Mouse (Mus musculus) liver, embryonic 11.5 days (tissue): Measurements from ENCODE around the gene Usp17lb. TPM values are rescaled to one million over a fixed set of nuclear protein-coding genes. Genes with fewer than 3 reads are reported as not detected.
"Not testable (repeated sequence)": the region's sequence is repeated elsewhere in the genome, so short reads cannot be mapped to it uniquely, and the experiment has no call there.

ENCODE experiments used
- ATAC-seq: fragments of 200-750 bp; cut with Nextera tagmentation; replicated peaks from 2 replicates; pipeline ENCODE4 v1.8.0; 2017; ENCODE audit warnings: moderate number of reproducible peaks, mild to moderate bottlenecking, moderate TSS enrichment, moderate library complexity; ENCODE audit not compliant: low FRiP score
- DNase-seq: peaks from one replicate; pipeline ENCODE4 v3.0.0-alpha.2; 2017; ENCODE audit warnings: low spot score
- H3K27ac ChIP-seq: fragments of 300-500 bp; sonication (generic); 2 replicates; pipeline ENCODE4 v1.5.1; 2014; ENCODE audit warnings: mild to moderate bottlenecking, low read depth, low read length, control low read depth
- H3K27me3 ChIP-seq: fragments of 300-500 bp; sonication (generic); replicated peaks from 2 replicates; pipeline ENCODE4 v1.6.1; 2014; ENCODE audit warnings: low read length, mixed read lengths; ENCODE audit not compliant: control insufficient read depth, insufficient read depth
- H3K36me3 ChIP-seq: fragments of 300-500 bp; sonication (generic); 2 replicates; pipeline ENCODE4 v1.6.1; 2014; ENCODE audit warnings: mild to moderate bottlenecking, low read length, moderate library complexity, mixed read lengths; ENCODE audit not compliant: control insufficient read depth, insufficient read depth
- H3K4me1 ChIP-seq: fragments of 300-500 bp; sonication (generic); replicated peaks from 2 replicates; pipeline ENCODE4 v1.6.1; 2014; ENCODE audit warnings: low read length, mixed read lengths; ENCODE audit not compliant: control insufficient read depth, insufficient read depth
- H3K4me2 ChIP-seq: fragments of 300-500 bp; sonication (generic); 2 replicates; pipeline ENCODE4 v1.6.1; 2014; ENCODE audit warnings: mild to moderate bottlenecking, control low read depth, moderate library complexity
- H3K4me3 ChIP-seq: fragments of 300-500 bp; sonication (generic); 2 replicates; pipeline ENCODE4 v1.5.1; 2014; ENCODE audit warnings: low read depth, low read length, control low read depth
- H3K9ac ChIP-seq: fragments of 300-500 bp; sonication (generic); 2 replicates; pipeline ENCODE4 v1.6.1; 2014; ENCODE audit warnings: low read depth, low read length, control low read depth
- H3K9me3 ChIP-seq: fragments of 300-500 bp; sonication (generic); 2 replicates; pipeline ENCODE4 v1.6.1; 2016; ENCODE audit warnings: low read length, inconsistent platforms, mixed read lengths; ENCODE audit not compliant: control insufficient read depth
- WGBS: fragments of 180-500 bp; shearing (Covaris S2); extraction: QIAGEN DNeasy Blood & Tissue Kit; methylation state at CpG from one replicate; pipeline ENCODE4 v1.1.7; 2014; 5-methylcytosine and 5-hydroxymethylcytosine counted together
- polyA plus RNA-seq: library from polyadenylated mRNA; unstranded; fragments of >200 nt; fragmentation: Nextera tagmentation; extraction: Ambion mirVana; gene quantifications from 2 replicates; pipeline ENCODE4 v1.2.1, GENCODE M21; 2014

Usp17lb gene
- polyA plus RNA-seq = not detected in 2 replicates

DNA sequence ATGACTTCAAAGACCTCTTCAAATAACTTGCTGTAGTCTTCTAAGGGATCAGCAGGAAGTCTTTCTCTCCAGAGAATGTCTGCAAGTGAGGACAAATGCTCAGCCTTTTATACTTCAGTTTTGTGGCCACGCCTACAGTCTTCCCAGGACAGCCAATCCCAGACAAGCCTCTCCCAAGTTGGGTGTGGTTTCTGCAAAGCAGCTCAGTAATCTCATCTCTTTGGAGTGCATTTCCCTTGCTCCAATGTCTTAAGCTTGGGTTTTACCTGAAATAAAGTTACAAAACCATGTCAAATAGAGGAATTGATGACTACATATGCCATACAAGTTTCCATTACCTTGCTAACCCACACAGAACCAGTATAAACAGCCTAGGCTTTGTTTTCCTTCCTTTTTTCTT lies at the start of gene Usp17lb:
Usp17lb (minus strand) TSS at position 101 of the 400 bp plus-strand sequence.
- no peaks in the 10 kb centered on the region for H3K4me1 ChIP-seq
- no peak within 1 kb of the TSS for H3K4me3 ChIP-seq
- WGBS = 63% methylated on average over 1 of the region's 1 CpGs
- no peaks in the 10 kb centered on the region for H3K9me3 ChIP-seq
- ATAC-seq = no peak
- no peak within 1 kb of the TSS for H3K4me2 ChIP-seq
- DNase-seq = no peak
- H3K27me3 ChIP-seq = no peaks in the 10 kb centered on the region
- H3K27ac ChIP-seq = no peak within 1 kb of the TSS
- no peaks in the 10 kb centered on the region for H3K36me3 ChIP-seq
- no peak within 1 kb of the TSS for H3K9ac ChIP-seq

DNA sequence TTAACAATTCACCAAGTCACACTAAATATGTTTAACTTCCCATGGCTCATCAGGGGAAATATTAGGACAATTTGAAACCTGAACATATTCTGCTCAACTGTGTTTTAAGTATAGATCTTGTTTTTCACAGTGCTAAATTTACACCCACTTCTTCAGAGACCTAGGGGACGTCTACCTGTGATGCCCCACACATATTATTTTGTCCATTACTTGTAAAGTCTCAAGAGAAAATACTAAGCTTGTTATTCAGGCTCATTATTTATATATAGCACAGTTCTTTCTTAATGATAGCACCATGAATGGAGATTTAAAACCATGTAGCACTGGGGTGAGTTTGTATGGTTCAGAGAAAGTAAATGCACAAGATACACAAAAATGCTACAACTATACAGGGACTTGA lies 35.3 kb upstream of the Usp17lb start, which contains the start of gene Olfr665:
Olfr665 (plus strand) TSS at position 301 of the 400 bp plus-strand sequence.
- DNase-seq (no peak), ATAC-seq (no peak)
- H3K27me3 ChIP-seq = no peaks in the 10 kb centered on the region
- WGBS = 32% methylated on average over 1 of the region's 1 CpGs
- no peak within 1 kb of the TSS for H3K4me3 ChIP-seq
- no peak within 1 kb of the TSS for H3K27ac ChIP-seq
- no peak within 1 kb of the TSS for H3K9ac ChIP-seq
- no peaks in the 10 kb centered on the region for H3K36me3 ChIP-seq
- H3K9me3 ChIP-seq = no peaks in the 10 kb centered on the region
- no peak within 1 kb of the TSS for H3K4me2 ChIP-seq
- no peaks in the 10 kb centered on the region for H3K4me1 ChIP-seq

DNA sequence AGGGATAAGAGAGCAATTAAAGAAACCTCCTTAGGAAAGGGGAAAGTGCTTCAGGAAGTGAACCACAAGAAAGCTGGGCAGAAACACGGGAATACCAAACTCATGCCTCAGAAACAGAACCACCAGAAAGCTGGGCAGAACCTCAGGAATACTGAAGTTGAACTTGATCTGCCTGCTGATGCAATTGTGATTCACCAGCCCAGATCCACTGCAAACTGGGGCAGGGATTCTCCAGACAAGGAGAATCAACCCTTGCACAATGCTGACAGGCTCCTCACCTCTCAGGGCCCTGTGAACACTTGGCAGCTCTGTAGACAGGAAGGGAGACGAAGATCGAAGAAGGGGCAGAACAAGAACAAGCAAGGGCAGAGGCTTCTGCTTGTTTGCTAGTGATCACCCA lies 19.0 kb upstream of the Usp17lb start:
- Histone ChIP-seq H3K9ac (no peak overlapping the region), H3K36me3 (no peaks in the 10 kb centered on the region), H3K4me3 (no peak overlapping the region), H3K9me3 (no peaks in the 10 kb centered on the region), H3K27ac (no peak overlapping the region), H3K27me3 (no peaks in the 10 kb centered on the region), H3K4me1 (no peaks in the 10 kb centered on the region), H3K4me2 (no peak overlapping the region)
- DNase-seq = no peak
- WGBS = 82% methylated on average over 3 of the region's 3 CpGs
- no peak for ATAC-seq

DNA sequence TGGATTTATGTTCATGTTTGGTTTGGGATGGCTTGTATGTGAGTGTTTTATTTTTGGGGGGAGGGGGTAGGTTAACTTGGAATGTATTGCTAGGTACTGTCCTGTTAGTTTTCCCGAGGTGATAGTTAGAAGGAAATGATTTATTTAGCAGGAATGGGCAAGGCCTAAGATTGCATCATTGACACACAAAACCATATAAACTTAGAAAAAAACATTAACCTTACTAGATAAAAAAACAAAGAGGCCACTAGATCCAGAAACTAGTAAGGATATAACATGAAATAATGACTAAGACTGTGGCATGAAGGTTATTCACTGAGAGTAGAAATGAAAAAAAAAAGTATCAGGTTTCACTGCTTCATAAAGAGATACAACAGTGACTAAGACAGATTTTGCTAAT lies 15.3 kb upstream of the Usp17lb start:
- no peaks in the 10 kb centered on the region for H3K36me3 ChIP-seq
- H3K4me3 ChIP-seq = no peak overlapping the region
- 68% methylated on average over 1 of the region's 1 CpGs for WGBS
- H3K9me3 ChIP-seq = no peaks in the 10 kb centered on the region
- H3K27me3 ChIP-seq = no peaks in the 10 kb centered on the region
- ATAC-seq (no peak), DNase-seq (no peak)
- no peak overlapping the region for H3K27ac ChIP-seq
- H3K4me1 ChIP-seq = no peaks in the 10 kb centered on the region
- H3K9ac ChIP-seq = no peak overlapping the region
- no peak overlapping the region for H3K4me2 ChIP-seq

DNA sequence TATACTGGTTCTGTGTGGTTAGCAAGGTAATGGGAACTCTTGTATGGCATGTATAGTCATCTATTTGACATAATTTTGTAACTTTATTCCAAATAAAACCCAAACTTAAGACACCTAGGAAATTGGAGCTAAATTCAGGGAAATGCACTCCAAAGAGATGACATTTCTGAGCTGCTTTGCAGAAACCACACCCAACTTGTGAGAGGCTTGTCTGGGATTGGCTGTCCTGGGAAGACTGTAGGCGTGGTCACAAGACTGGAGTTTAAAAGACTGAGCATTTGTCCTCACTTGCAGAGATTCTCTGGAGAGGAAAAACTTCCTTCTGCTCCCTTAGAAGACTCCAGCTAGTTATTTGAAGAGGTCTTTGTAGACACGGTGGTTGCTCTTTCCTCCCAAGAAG lies 14.3 kb upstream of the Usp17lb start, which contains the start of gene Usp17la:
Usp17la (plus strand) TSS at position 301 of the 400 bp plus-strand sequence.
- not testable (repeated sequence) for H3K9me3 ChIP-seq, H3K4me1 ChIP-seq, H3K9ac ChIP-seq, ATAC-seq, H3K27ac ChIP-seq, H3K36me3 ChIP-seq, H3K27me3 ChIP-seq, H3K4me3 ChIP-seq, DNase-seq, H3K4me2 ChIP-seq
- WGBS = 60% methylated on average over 2 of the region's 2 CpGs

DNA sequence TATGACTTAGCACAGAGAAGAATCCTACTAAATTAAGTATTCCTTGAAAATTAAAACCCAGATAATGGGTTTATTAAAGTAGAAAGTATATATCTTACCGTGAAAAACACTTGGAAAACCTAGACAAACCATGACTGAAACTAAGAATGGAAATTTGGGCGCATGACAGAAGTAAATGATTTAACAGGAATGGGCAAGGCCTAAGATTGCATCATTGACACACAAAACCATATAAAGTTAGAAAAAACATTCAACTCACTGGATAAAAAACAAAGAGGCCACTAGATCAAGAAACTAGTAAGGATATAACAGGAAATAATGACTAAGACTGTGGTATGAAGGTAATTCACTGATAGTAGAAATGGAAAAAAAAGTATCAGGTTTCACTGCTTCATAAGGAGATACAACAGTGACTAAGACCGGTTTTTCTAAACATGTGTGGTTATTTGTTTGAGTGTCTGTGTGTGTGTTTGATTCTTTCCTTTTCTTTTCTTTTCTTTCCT lies 12.9 kb upstream of the Usp17lb start:
- no peaks in the 10 kb centered on the region for H3K4me1 ChIP-seq
- no peaks in the 10 kb centered on the region for H3K27me3 ChIP-seq
- no peak overlapping the region for H3K4me3 ChIP-seq
- no peaks in the 10 kb centered on the region for H3K9me3 ChIP-seq
- H3K4me2 ChIP-seq = no peak overlapping the region
- H3K9ac ChIP-seq = no peak overlapping the region
- DNase-seq (no peak), ATAC-seq (no peak)
- 70% methylated on average over 3 of the region's 3 CpGs for WGBS
- H3K27ac ChIP-seq = no peak overlapping the region
- no peaks in the 10 kb centered on the region for H3K36me3 ChIP-seq

DNA sequence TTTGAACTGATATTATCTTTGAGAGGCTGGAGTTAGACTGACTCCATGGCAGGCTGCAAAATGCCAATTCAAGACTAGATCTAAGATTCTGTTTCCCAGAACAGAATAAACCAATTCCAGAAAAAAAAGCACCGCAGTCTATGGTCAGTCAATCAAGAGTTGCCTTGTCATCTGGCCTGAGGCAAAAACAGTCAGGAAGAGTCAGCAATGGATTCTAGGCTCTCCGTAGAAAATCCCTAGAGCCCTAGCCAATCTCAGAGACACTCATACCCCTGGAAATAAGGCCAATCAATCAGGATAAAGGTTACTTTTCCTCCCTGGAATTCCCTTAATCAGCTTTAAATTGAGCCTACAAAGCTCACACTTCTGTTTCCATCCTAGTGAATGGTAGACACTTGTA lies 9.1 kb upstream of the Usp17lb start:
- WGBS = 82% methylated on average over 2 of the region's 2 CpGs
- ATAC-seq = not testable (repeated sequence)

DNA sequence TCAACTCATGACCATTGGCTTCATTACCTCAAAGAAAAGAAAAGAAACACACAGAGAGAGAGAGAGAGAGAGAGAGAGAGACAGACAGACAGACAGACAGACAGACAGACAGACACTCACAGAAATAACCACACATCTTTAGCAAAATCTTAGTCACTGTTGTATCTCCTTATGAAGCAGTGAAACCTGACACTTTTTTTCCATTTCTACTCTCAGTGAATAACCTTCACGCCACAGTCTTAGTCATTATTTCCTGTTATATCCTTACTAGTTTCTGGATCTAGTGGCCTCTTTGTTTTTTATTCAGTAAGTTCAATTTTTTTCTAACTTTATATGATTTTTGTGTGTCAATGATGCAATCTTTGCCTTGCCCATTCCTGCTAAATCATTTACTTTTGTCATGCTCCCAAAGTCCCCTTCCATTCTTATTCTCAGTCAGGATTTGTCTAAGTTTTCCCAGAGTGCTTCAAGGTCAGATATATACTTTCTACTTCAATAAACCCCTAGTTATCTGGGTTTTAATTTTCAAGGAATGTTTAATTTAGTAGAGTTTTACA lies 1.4 kb upstream of the Usp17lb start:
- no peak for DNase-seq
- WGBS = 71% methylated on average over 1 of the region's 1 CpGs
- no peak overlapping the region for H3K27ac ChIP-seq
- H3K9ac ChIP-seq = no peak overlapping the region
- no peaks in the 10 kb centered on the region for H3K4me1 ChIP-seq
- H3K36me3 ChIP-seq = no peaks in the 10 kb centered on the region
- H3K27me3 ChIP-seq = no peaks in the 10 kb centered on the region
- H3K4me2 ChIP-seq = no peak overlapping the region
- no peak overlapping the region for H3K4me3 ChIP-seq
- ATAC-seq = no peak
- no peaks in the 10 kb centered on the region for H3K9me3 ChIP-seq

More for the DNA sequence above, 9.1 kb upstream of the Usp17lb start:
- DNase-seq, H3K27ac ChIP-seq, H3K9ac ChIP-seq, H3K4me3 ChIP-seq, H3K4me1 ChIP-seq, H3K27me3 ChIP-seq, H3K9me3 ChIP-seq, H3K4me2 ChIP-seq, H3K36me3 ChIP-seq: not testable (repeated sequence)

DNA sequence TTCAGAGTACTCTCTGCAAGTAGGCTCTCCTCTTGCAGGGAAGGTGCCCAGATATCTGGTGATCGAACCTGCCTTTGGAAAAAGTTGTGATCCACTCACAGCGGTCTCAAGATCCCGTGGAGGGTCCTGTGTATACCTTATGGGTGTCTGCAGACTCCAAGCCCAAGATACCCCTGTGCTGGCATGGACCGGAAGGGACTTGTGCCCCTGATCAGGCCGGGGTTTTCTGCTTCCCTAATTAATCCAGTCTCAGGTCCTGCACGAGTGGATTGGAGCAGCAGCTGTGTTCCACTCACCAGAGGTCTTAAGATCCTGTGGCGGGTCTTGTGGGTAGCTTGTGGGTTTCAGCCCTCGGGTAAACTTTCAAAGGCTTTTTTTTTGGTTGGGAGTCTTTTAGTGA lies 32.1 kb downstream of the Usp17lb start:
- not testable (repeated sequence) for H3K9me3 ChIP-seq, H3K4me1 ChIP-seq, H3K4me2 ChIP-seq, DNase-seq, ATAC-seq, H3K4me3 ChIP-seq, H3K36me3 ChIP-seq, H3K27me3 ChIP-seq, H3K9ac ChIP-seq, H3K27ac ChIP-seq
- 77% methylated on average over 8 of the region's 8 CpGs for WGBS
